Mouse (Mus musculus): Measurements from ENCODE around the gene Ubox5. TPM values are rescaled to one million over a fixed set of nuclear protein-coding genes. Genes with fewer than 3 reads are reported as not detected.
"Not testable (repeated sequence)": the region's sequence is repeated elsewhere in the genome, so short reads cannot be mapped to it uniquely, and the experiment has no call there.

The Ubox5 gene
- total RNA-seq, 2 experiments from 2014 or later, result 9.3 to 11.2 TPM

- DNase-seq (ENCODE audit: low spot score in 2 of 2), result no peak
These were observed 52.2 kb downstream of the Ubox5 start for GRCm38 (mm10) chr2:130577632-130578031.

- DNase-seq (ENCODE audit: low spot score in 2 of 2), result no peak
These were observed 52.8 kb downstream of the Ubox5 start for GRCm38 (mm10) chr2:130577021-130577420.

- not testable (repeated sequence) for DNase-seq (ENCODE audit: low spot score in 2 of 2)
These were observed 53.3 kb downstream of the Ubox5 start for GRCm38 (mm10) chr2:130576564-130576963.

GRCm38 (mm10) chr2:130575873-130576272, 54.0 kb downstream of the Ubox5 start, which contains the start of gene Oxt:
Oxt (plus strand) TSS chr2:130576173.
- no peak for DNase-seq (ENCODE audit: low spot score in 2 of 2)

GRCm38 (mm10) chr2:130574960-130575359, 54.9 kb downstream of the Ubox5 start:
- no peak for DNase-seq (ENCODE audit: low spot score in 2 of 2)

- no peak for DNase-seq (ENCODE audit: low spot score in 2 of 2)
These were observed 59.9 kb downstream of the Ubox5 start for GRCm38 (mm10) chr2:130569926-130570325.

- no peak for DNase-seq (ENCODE audit: low spot score in 2 of 2)
These were observed 60.9 kb downstream of the Ubox5 start for GRCm38 (mm10) chr2:130568921-130569320.

- DNase-seq (ENCODE audit: low spot score in 2 of 2), result peak in 1 of 2 experiments; percentile 60
These were observed 64.9 kb downstream of the Ubox5 start for GRCm38 (mm10) chr2:130564983-130565382.

- DNase-seq (ENCODE audit: low spot score in 2 of 2), result no peak
These were observed 65.8 kb downstream of the Ubox5 start for GRCm38 (mm10) chr2:130564063-130564462.

- peak; percentile 91 to 95 for DNase-seq (ENCODE audit: low spot score in 2 of 2)
These were observed 66.4 kb downstream of the Ubox5 start, which contains the start of gene Mrps26 for GRCm38 (mm10) chr2:130563212-130564055. Mrps26 (plus strand) TSS chr2:130563742.

- DNase-seq (ENCODE audit: low spot score in 2 of 2), result no peak
These were observed 71.8 kb downstream of the Ubox5 start for GRCm38 (mm10) chr2:130558015-130558414.

GRCm38 (mm10) chr2:130557462-130557861, 72.4 kb downstream of the Ubox5 start:
- DNase-seq (ENCODE audit: low spot score in 2 of 2), result no peak

GRCm38 (mm10) chr2:130556292-130556691, 73.5 kb downstream of the Ubox5 start:
- no peak for DNase-seq (ENCODE audit: low spot score in 2 of 2)

GRCm38 (mm10) chr2:130554841-130555240, 75.0 kb downstream of the Ubox5 start:
- DNase-seq (ENCODE audit: low spot score in 2 of 2), result no peak

GRCm38 (mm10) chr2:130546957-130547356, 82.9 kb downstream of the Ubox5 start:
- DNase-seq (ENCODE audit: low spot score in 2 of 2), result no peak

- DNase-seq (ENCODE audit: low spot score in 2 of 2), result no peak
These were observed 89.6 kb downstream of the Ubox5 start for GRCm38 (mm10) chr2:130540266-130540665.

Other genes starting within 250 kb of the Ubox5 start
- 1 to 10 TPM; 5.8 to 7.3 TPM for gene Cpxm1, start 232.5 kb downstream of the Ubox5 start, total RNA-seq (2021)
- not detected for gene Gm28372, start 224.8 kb downstream of the Ubox5 start, total RNA-seq (2021)
- not detected for gene 1700020A23Rik, start 224.8 kb downstream of the Ubox5 start, total RNA-seq (2021)
- not detected for gene Tmem239, start 223.6 kb downstream of the Ubox5 start, total RNA-seq (2021)
- 10 to 100 TPM; 85.2 to 87.8 TPM for gene Vps16, start 205.7 kb downstream of the Ubox5 start, total RNA-seq (2021)
- 10 to 100 TPM; 23.1 to 23.4 TPM for gene Pced1a, start 205.3 kb downstream of the Ubox5 start, total RNA-seq (2021)
- 100 to 1,000 TPM; 327 to 330 TPM for gene Ptpra, start 179.8 kb downstream of the Ubox5 start, total RNA-seq (2021)
- 10 to 100 TPM; 81.6 to 85.7 TPM for gene Mrps26, start 66.3 kb downstream of the Ubox5 start, total RNA-seq (2021)
- gene Oxt, start 53.9 kb downstream of the Ubox5 start, total RNA-seq (2021), result not detected
- gene Avp, start 47.5 kb downstream of the Ubox5 start, total RNA-seq (2021), result 1 to 10 TPM; 1.4 to 1.5 TPM
- gene Fastkd5, start within 50 bp of the Ubox5 start, total RNA-seq (2021), result 10 to 100 TPM in 1 of 2 experiments, 1 to 10 TPM in 1; 9.6 to 10.4 TPM
- 100 to 1,000 TPM; 193 to 196 TPM for gene Lzts3, start 12.8 kb upstream of the Ubox5 start, total RNA-seq (2021)
- gene Ddrgk1, start 34.6 kb upstream of the Ubox5 start, total RNA-seq (2021), result 100 to 1,000 TPM in 1 of 2 experiments, 10 to 100 TPM in 1; 95.9 to 102 TPM
- 10 to 100 TPM; 35.9 to 36.5 TPM for gene Itpa, start 37.6 kb upstream of the Ubox5 start, total RNA-seq (2021)
- under 1 TPM; 0.43 to 0.92 TPM for gene Slc4a11, start 67.5 kb upstream of the Ubox5 start, total RNA-seq (2021)